In the genomic region with DNA sequence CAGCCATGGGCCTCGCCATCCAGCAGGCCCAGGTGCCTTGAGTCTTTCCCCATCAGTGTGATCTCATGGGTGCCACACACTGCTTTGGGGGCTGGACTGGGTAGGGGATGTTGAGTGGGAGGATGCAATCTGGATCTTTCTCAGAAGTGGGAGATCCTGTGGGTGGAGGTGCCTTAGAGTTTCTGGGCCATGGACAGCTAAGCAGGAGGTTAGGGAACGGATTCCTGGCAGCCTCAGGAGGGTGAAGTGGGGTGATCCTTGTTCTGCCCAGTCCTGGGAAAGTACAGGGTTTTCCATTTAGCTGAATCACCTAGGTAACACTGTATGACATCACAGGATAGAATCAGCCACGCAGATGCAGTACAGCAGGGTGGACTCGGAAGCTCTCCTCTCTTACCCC, we compare ENCODE assay signal across 23 mouse cellular contexts. TPM values are rescaled to one million over a fixed set of nuclear protein-coding genes. Genes with fewer than 3 reads are reported as not detected.
DNase-seq lines count a peak whose midpoint lies in the region; ATAC-seq and TF ChIP-seq lines count a peak whose summit lies in the region.
"Had no signal": no experiment of that assay in that cellular context is flagged by ENCODE, and none has a peak within 500 bp of the region (broad histone marks: within the 10 kb centered on the region; RNA-seq: fewer than 3 reads in every experiment).

No protein-coding gene starts in this region.

- 51% methylated on average over 4 of the region's 4 CpGs for WGBS in hindbrain, postnatal 0 days
- 69% methylated on average over 4 of the region's 4 CpGs for WGBS in hindbrain, embryonic 14.5 days
- 75% methylated on average over 4 of the region's 4 CpGs for WGBS in midbrain, embryonic 10.5 days
- 65% methylated on average over 4 of the region's 4 CpGs for WGBS in midbrain, embryonic 15.5 days
- 76% methylated on average over 4 of the region's 4 CpGs for WGBS in thymus, adult 2 months
- WGBS in kidney, embryonic 16.5 days = 69% methylated on average over 4 of the region's 4 CpGs

- H3K4me2 ChIP-seq in hindbrain, postnatal 0 days (ENCODE audit: low read depth, low read length) = no peak overlapping the region
- no peak overlapping the region for H3K4me2 ChIP-seq in hindbrain, embryonic 14.5 days (replicated peaks)
- H3K4me2 ChIP-seq in midbrain, embryonic 15.5 days = no peak overlapping the region
- H3K4me2 ChIP-seq in kidney, embryonic 16.5 days (replicated peaks; ENCODE audit: low read depth, low read length) = no peak overlapping the region
- H3K4me2 ChIP-seq: lung, embryonic 15.5 days; midbrain, embryonic 11.5 days; neural tube, embryonic 15.5 days had no signal

- no peak for TF ChIP-seq POLR2A in thymus, adult 2 months (IDR thresholded peaks at IDR 0.05; ENCODE audit: control insufficient read depth, extremely low read depth, insufficient read depth, low read length, poor library complexity)

- DNase-seq in hindbrain, postnatal 0 days (ENCODE audit: low spot score) = no peak
- DNase-seq in hindbrain, embryonic 14.5 days (ENCODE audit: low spot score) = no peak
- no peak for DNase-seq in midbrain, embryonic 10.5 days (ENCODE audit: low spot score)
- DNase-seq in brain, adult 2 months (ENCODE audit: low read depth, low spot score) = peak; percentile 77
- peak; percentile 84 for DNase-seq in layer of hippocampus, adult 9-11 months
- DNase-seq in thymus, adult 2 months = no peak
- DNase-seq: adrenal gland, adult 2 months; cerebellum, adult 8-10 months; heart, adult 2 months; heart, postnatal 36 days; kidney, adult 11 months; thymus, postnatal 4 days had no signal

- 0 out of 2 replicates have a peak, but pooled peaks have one; percentile 42 for ATAC-seq in hindbrain, postnatal 0 days
- no peak for ATAC-seq in hindbrain, embryonic 14.5 days (ENCODE audit: low FRiP score)
- ATAC-seq in midbrain, embryonic 15.5 days (replicated peaks) = no peak
- ATAC-seq in kidney, embryonic 16.5 days (ENCODE audit: low FRiP score, low TSS enrichment) = no peak

- no peaks in the 10 kb centered on the region for H3K9me3 ChIP-seq in hindbrain, postnatal 0 days (ENCODE audit: low read length)
- no peaks in the 10 kb centered on the region for H3K9me3 ChIP-seq in hindbrain, embryonic 14.5 days (ENCODE audit: control insufficient read depth, low read length)
- H3K9me3 ChIP-seq in midbrain, embryonic 10.5 days (replicated peaks) = no peaks in the 10 kb centered on the region
- H3K9me3 ChIP-seq in midbrain, embryonic 15.5 days = no peaks in the 10 kb centered on the region
- no peaks in the 10 kb centered on the region for H3K9me3 ChIP-seq in kidney, embryonic 16.5 days (ENCODE audit: low read length)
- H3K9me3 ChIP-seq: lung, embryonic 15.5 days; neural tube, embryonic 15.5 days had no signal

- H3K36me3 ChIP-seq in hindbrain, postnatal 0 days (ENCODE audit: insufficient read depth, low read length) = no peaks in the 10 kb centered on the region
- no peaks in the 10 kb centered on the region for H3K36me3 ChIP-seq in hindbrain, embryonic 14.5 days (replicated peaks; ENCODE audit: control insufficient read depth, insufficient read depth)
- no peaks in the 10 kb centered on the region for H3K36me3 ChIP-seq in midbrain, embryonic 10.5 days
- no peaks in the 10 kb centered on the region for H3K36me3 ChIP-seq in midbrain, embryonic 15.5 days (replicated peaks)
- no peaks in the 10 kb centered on the region for H3K36me3 ChIP-seq in thymus, adult 2 months (ENCODE audit: control insufficient read depth, insufficient read depth, low read length)
- no peaks in the 10 kb centered on the region for H3K36me3 ChIP-seq in kidney, embryonic 16.5 days (ENCODE audit: insufficient read depth, low read length)
- H3K36me3 ChIP-seq: lung, embryonic 15.5 days; neural tube, embryonic 15.5 days had no signal

- TF ChIP-seq CTCF in hindbrain, postnatal 0 days (IDR thresholded peaks at IDR 0.05; ENCODE audit: low read depth) = no peak
- no peak for TF ChIP-seq CTCF in thymus, adult 2 months (IDR thresholded peaks at IDR 0.05; ENCODE audit: borderline replicate concordance, control insufficient read depth, extremely low read depth, insufficient read depth, low read length, poor library complexity)

- H3K9ac ChIP-seq in hindbrain, postnatal 0 days (replicated peaks; ENCODE audit: low read length) = no peak overlapping the region
- no peak overlapping the region for H3K9ac ChIP-seq in hindbrain, embryonic 14.5 days
- H3K9ac ChIP-seq in midbrain, embryonic 15.5 days = no peak overlapping the region
- H3K9ac ChIP-seq in kidney, embryonic 16.5 days (replicated peaks; ENCODE audit: low read length) = no peak overlapping the region
- H3K9ac ChIP-seq: liver, embryonic 14.5 days; lung, embryonic 15.5 days; neural tube, embryonic 15.5 days had no signal

- no peak overlapping the region for H3K27ac ChIP-seq in hindbrain, postnatal 0 days
- H3K27ac ChIP-seq in hindbrain, embryonic 14.5 days = no peak overlapping the region
- peak overlapping the region; percentile 15; the same call in 1 of the 2 replicates for H3K27ac ChIP-seq in midbrain, embryonic 10.5 days (replicated peaks)
- no peak overlapping the region for H3K27ac ChIP-seq in midbrain, embryonic 15.5 days
- H3K27ac ChIP-seq in thymus, adult 2 months (ENCODE audit: control insufficient read depth, insufficient read depth, low read length) = no peak overlapping the region
- H3K27ac ChIP-seq in kidney, embryonic 16.5 days (ENCODE audit: low read length) = no peak overlapping the region
- H3K27ac ChIP-seq: heart, adult 2 months; kidney, postnatal 0 days; liver, embryonic 14.5 days; lung, embryonic 15.5 days; macrophage; neural tube, embryonic 15.5 days; stomach, postnatal 0 days had no signal

- no peaks in the 10 kb centered on the region for H3K27me3 ChIP-seq in hindbrain, postnatal 0 days (ENCODE audit: insufficient read depth, low read length)
- no peaks in the 10 kb centered on the region for H3K27me3 ChIP-seq in hindbrain, embryonic 14.5 days (ENCODE audit: control insufficient read depth, insufficient read depth, low read length)
- H3K27me3 ChIP-seq in midbrain, embryonic 10.5 days (ENCODE audit: low read depth, poor library complexity, severe bottlenecking) = peaks cover 44% of the 10 kb centered on the region; the same call in 1 of the 2 replicates
- no peaks in the 10 kb centered on the region for H3K27me3 ChIP-seq in midbrain, embryonic 15.5 days (replicated peaks)
- H3K27me3 ChIP-seq in thymus, adult 2 months (ENCODE audit: control insufficient read depth, insufficient read depth, low read length) = no peaks in the 10 kb centered on the region
- H3K27me3 ChIP-seq in kidney, embryonic 16.5 days (ENCODE audit: insufficient read depth, low read length) = no peaks in the 10 kb centered on the region
- H3K27me3 ChIP-seq: lung, embryonic 15.5 days had no signal

- no peak overlapping the region for H3K4me3 ChIP-seq in hindbrain, postnatal 0 days (ENCODE audit: low read length)
- no peak overlapping the region for H3K4me3 ChIP-seq in hindbrain, embryonic 14.5 days (replicated peaks; ENCODE audit: low read length)
- H3K4me3 ChIP-seq in midbrain, embryonic 10.5 days = no peak overlapping the region
- no peak overlapping the region for H3K4me3 ChIP-seq in midbrain, embryonic 15.5 days
- H3K4me3 ChIP-seq in thymus, adult 2 months (ENCODE audit: control insufficient read depth, insufficient read depth, low read length) = no peak overlapping the region
- H3K4me3 ChIP-seq in kidney, embryonic 16.5 days (ENCODE audit: low read length) = no peak overlapping the region
- H3K4me3 ChIP-seq: heart, adult 2 months; lung, embryonic 15.5 days; neural tube, embryonic 15.5 days had no signal

- peaks cover 11% of the 10 kb centered on the region; the same call in 1 of the 2 replicates for H3K4me1 ChIP-seq in hindbrain, postnatal 0 days (ENCODE audit: insufficient read depth, low read length)
- peaks cover 14% of the 10 kb centered on the region for H3K4me1 ChIP-seq in hindbrain, embryonic 14.5 days (replicated peaks; ENCODE audit: control insufficient read depth, insufficient read depth, low read length)
- H3K4me1 ChIP-seq in midbrain, embryonic 10.5 days = peaks cover 56% of the 10 kb centered on the region
- H3K4me1 ChIP-seq in midbrain, embryonic 15.5 days = peaks cover 16% of the 10 kb centered on the region
- H3K4me1 ChIP-seq in thymus, adult 2 months (replicated peaks; ENCODE audit: control insufficient read depth, insufficient read depth, low read length) = peaks cover 4% of the 10 kb centered on the region; the same call in 1 of the 2 replicates
- 0 out of 2 replicates have a peak, but pooled peaks cover 3% of the 10 kb centered on the region for H3K4me1 ChIP-seq in kidney, embryonic 16.5 days (ENCODE audit: insufficient read depth, low read length)
- H3K4me1 ChIP-seq: lung, embryonic 15.5 days had no signal

RNA-seq across cellular contexts. Expression of gene Ccdc33, which starts 16.6 kb away (rescaled TPM):
- total RNA-seq in hindbrain, postnatal 0 days (2014; rRNA removed) = 0.52 and 1.4 TPM in 2 replicates
- 0.75 and 1.2 TPM in 2 replicates for polyA plus RNA-seq in hindbrain, postnatal 0 days (2015; fragmentation: Nextera tagmentation; extraction: Ambion mirVana)
- polyA plus RNA-seq in hindbrain, embryonic 14.5 days (2014; fragmentation: Nextera tagmentation; extraction: Ambion mirVana) = 0.13 and 0.43 TPM in 2 replicates
- 0.51 and 0.62 TPM in 2 replicates for polyA plus RNA-seq in midbrain, embryonic 10.5 days (2016; fragmentation: Nextera tagmentation; extraction: Ambion mirVana)
- polyA plus RNA-seq in midbrain, embryonic 15.5 days (2015; fragmentation: Nextera tagmentation; extraction: Ambion mirVana) = 0.36 and 0.79 TPM in 2 replicates
- polyA plus RNA-seq in thymus, adult 2 months (2012; rRNA removed) = 0.94 and 1.2 TPM in 2 replicates
- polyA plus RNA-seq in kidney, embryonic 16.5 days (2015; fragmentation: Nextera tagmentation; extraction: Ambion mirVana) = 0.13 and 0.21 TPM in 2 replicates
- total RNA-seq: gastrocnemius, adult 8-10 months; heart, adult 2 months; heart, postnatal 36 days had no signal
- polyA plus RNA-seq: heart, embryonic 14.5 days; liver, embryonic 14.5 days; macrophage; stomach, postnatal 0 days had no signal

RNA-seq across cellular contexts. Expression of gene Stra6, which starts 38.4 kb away (rescaled TPM):
- 16.0 and 19.2 TPM in 2 replicates for total RNA-seq in hindbrain, postnatal 0 days (2014; rRNA removed)
- 7.5 TPM in 2 replicates for polyA plus RNA-seq in hindbrain, postnatal 0 days (2015; fragmentation: Nextera tagmentation; extraction: Ambion mirVana)
- 18.1 and 22.1 TPM in 2 replicates for polyA plus RNA-seq in hindbrain, embryonic 14.5 days (2014; fragmentation: Nextera tagmentation; extraction: Ambion mirVana)
- 15.2 TPM in 2 replicates for polyA plus RNA-seq in midbrain, embryonic 10.5 days (2016; fragmentation: Nextera tagmentation; extraction: Ambion mirVana)
- polyA plus RNA-seq in midbrain, embryonic 15.5 days (2015; fragmentation: Nextera tagmentation; extraction: Ambion mirVana) = 15.0 and 15.7 TPM in 2 replicates
- 5.2 and 6.1 TPM in 2 replicates for polyA plus RNA-seq in thymus, adult 2 months (2012; rRNA removed)
- 24.1 and 34.2 TPM in 2 replicates for polyA plus RNA-seq in kidney, embryonic 16.5 days (2015; fragmentation: Nextera tagmentation; extraction: Ambion mirVana)
- polyA plus RNA-seq: macrophage had no signal

Comparison
In these comparisons a context has a peak if more than half of its experiments do, and no peak if none do; other contexts are left out.
1. DNase-seq: peak in brain, adult 2 months (single experiment) and layer of hippocampus, adult 9-11 months (single experiment); none in hindbrain, postnatal 0 days (single experiment), hindbrain, embryonic 14.5 days (single experiment), midbrain, embryonic 10.5 days (single experiment) and thymus, adult 2 months (single experiment).